Mouse (Mus musculus) cerebellum, adult 11 months (tissue): ENCODE measurements around the gene Klk12.

ENCODE experiments used
- DNase-seq: peaks from one replicate; pipeline ENCODE4 v3.0.0; 2022

The Klk12 gene

DNA sequence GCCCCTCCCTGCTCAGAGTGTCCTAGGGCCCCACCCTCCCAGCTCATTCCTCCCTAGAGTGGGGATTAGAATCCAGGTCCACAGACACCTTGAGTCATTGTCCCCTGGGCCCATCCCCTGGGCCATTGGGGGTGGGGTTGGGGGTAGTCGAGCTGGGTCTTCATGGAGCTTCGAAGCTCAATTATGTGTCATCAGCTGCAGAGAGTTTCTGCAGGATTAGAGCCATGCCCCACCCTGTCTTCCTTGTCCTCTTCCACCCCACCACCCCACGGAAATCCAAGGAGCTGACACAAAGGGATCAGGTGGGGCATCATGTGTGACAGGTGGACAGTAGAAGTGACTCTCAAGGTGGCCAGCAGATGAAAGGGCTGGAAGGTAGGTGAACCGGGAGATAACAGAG, at the start of gene Klk12:
Gene Klk12 (plus strand): TSS at position 301 of the 400 bp plus-strand sequence.
- no peak for DNase-seq

DNA sequence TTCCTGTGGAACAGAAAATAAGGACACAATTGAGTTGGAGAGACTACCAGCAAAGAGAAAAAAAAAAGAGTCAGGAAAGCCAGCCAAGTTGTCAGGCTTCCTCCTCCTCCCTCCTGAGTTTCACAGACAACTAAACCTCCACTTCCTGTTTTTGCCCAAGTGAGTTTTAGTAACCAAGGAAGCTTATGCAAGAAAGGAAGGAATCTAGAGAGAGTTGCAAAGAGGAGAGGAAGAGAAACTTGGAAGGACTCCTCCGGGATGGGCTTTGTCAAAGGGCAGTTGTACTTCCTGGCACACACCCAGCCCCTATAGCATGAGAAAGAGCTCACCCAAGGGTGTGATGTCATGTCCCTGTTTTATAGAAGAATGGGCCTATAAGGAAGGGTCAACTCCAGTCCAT, 20.9 kb upstream of the Klk12 start:
- DNase-seq: no peak

DNA sequence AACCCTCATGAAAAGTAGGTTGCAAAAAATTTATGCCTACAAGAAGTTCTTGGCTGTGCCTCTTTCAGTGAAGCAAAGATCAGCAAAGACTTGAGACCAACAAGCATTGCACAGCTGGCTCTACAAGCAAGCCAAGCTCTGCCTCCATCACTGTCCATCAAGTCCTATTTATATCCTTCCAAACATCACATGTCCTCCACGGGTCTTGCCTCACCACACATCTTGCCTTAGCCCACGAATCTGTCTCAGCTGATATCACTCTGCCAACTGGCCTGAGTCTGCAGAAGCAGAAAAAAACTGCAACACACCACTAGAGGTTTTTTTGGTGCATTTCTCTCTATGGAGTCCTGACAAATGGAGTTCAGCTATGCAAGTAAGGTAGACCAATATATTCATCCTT, 15.9 kb upstream of the Klk12 start:
- DNase-seq: no peak

DNA sequence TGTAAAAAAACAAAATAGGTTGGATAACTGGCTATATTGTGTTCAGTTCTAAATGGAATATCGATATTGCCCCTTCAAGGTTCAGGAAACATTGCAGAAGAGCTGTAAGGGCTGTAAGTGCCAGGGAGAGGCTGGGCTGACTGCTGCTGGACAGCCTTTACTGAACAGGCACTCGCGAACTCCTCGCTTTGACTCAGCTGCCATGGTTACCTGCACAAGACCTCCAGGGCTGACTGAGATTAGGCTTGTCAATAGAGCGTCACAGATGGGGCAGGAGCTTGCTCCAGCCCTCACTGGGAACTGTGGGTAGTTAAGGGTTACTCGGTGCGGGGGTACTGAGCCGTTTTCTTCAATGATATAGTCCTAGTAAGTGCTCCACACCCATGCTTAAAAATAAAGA, 2.2 kb upstream of the Klk12 start:
- DNase-seq: no peak

DNA sequence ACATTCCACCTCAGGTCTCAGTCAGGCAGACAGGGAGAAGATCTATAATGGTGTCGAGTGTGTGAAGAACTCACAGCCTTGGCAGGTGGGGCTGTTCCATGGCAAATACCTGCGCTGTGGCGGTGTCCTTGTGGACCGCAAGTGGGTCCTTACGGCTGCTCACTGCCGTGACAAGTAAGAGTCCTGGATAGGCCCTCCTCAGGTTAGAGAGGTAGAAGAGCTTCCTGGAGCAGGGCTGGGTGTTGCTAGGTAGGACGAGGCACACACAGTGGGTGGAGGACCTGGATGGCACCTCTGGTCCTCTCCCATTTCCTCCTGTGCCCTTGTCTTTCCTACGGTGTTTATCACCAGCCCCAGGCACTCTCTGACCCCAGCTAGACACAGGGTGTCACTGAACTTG, 939 bp downstream of the Klk12 start:
- no peak for DNase-seq

DNA sequence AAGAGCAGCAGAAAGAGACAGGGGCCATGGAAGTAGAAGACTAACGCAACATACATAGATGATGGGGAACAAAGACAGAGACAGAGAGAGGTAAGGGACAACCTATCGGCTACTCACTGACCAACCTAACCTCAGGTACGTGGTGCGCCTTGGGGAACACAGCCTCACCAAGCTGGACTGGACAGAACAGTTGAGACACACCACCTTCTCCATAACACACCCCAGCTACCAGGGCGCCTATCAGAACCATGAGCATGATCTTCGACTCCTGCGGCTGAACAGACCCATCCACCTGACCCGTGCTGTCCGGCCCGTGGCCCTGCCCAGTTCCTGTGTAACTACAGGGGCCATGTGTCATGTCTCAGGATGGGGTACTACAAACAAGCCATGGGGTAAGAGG, 2.0 kb downstream of the Klk12 start:
- DNase-seq: no peak

DNA sequence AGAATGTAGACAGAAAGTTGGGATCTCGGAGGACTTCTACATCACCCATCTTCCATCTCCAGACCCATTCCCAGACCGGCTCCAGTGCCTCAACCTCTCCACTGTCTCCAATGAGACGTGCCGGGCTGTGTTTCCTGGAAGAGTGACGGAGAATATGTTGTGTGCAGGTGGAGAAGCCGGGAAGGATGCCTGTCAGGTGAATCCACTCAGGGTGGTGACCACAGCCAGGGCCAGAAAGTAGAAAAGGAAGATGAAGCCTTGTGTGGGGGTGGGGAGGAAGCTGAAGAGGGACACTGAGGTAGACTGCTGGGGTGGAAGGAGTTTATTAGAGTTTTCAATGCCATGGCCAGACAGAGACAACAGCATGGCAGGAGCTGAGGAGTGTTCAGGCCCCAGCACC, 3.2 kb downstream of the Klk12 start:
- DNase-seq: no peak

DNA sequence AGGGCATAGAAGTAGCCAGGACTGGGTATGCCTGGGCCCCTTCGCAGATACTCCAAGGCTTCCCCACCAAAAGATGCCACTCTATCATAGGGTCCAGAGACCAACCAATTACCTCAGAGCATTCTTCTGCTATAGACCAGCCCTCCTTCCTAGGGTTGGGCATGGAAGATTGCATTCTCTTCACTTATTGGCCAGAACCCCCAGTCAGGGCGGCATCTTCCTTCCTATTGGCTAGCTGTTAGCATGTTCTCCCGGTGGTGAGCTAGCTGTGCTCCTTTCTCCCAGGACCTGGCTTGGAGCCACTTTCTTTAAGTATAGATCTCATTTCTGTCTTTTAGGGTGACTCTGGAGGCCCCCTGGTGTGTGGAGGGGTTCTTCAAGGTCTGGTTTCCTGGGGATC, 4.2 kb downstream of the Klk12 start:
- DNase-seq: no peak

DNA sequence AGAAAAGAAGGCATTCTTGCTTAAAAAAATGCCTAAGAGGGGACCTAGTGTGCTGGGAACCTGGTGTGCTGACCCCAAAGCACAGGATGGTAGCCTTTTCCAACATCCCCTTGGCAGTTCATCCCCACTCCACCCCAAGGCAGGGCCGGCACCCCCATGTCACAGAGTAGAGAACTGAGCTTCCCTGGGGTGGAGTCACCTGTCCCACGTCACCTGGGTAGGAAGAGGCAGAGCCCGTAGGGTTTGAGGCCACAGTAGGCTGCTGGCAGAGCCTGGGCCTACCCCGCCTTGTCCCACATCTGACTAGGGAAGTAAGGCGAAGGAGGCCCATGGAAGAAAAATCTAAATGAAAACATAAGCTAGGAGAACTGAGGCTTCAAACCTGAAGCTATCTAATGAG, 5.7 kb downstream of the Klk12 start, which contains the start of gene Klk11:
Gene Klk11 (plus strand): TSS at position 241 of the 400 bp plus-strand sequence.
- DNase-seq: no peak

DNA sequence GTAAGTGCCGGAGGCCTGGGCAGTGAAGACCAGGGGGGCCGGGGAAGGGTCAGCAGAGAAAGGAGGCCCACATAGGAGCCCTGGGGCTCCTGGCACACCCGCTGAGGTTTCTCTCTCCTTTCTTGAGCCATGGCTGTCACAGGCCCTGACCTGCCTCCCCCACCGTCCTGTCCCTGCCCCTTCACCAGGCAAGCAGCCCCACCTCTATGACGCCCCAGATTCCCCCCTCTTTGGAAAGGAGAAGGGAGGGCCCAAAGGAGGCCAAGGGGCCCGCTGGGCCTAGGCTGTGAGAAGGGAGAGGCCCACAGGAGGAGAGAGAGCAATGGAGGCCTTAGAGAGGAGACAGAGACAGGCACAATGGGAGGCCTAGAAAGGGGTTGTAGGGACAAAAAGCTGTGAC, 6.1 kb downstream of the Klk12 start:
- DNase-seq: no peak

DNA sequence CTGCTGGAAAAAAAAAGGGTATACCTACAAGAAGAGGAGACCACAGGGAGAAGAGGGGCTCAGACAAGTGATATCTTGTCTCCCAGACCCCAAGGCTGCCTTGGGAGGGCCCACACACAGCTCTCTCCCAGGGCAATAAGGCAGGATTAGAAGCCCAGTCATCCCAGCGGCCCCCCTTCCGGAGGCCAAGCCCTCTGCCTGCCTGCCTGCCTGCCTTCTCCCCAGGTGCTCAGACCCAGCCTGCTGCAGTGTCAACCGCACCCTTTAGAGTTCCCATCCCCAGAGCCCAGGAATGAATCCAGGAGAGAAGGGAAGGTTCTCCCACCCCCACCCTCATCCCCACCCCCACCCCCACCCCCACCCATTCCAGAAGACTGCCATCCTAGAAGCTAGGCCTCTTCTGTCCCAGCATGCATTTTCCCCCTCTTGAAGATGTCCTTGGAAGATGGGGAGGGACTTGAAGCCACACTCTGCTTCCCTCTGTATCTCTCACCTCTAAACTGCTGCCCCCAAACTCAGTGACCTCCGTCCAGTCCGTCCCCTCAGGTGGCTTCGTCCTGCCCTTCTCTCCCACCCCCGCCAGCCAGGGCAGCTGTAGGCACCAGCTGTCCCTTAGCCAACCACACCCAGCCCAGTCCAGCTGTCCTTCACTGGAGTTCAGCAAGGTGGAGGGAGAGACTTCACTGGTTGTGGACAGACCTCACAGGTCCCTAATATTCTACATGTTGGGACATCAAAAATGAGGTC, 6.8 kb downstream of the Klk12 start:
- no peak for DNase-seq

DNA sequence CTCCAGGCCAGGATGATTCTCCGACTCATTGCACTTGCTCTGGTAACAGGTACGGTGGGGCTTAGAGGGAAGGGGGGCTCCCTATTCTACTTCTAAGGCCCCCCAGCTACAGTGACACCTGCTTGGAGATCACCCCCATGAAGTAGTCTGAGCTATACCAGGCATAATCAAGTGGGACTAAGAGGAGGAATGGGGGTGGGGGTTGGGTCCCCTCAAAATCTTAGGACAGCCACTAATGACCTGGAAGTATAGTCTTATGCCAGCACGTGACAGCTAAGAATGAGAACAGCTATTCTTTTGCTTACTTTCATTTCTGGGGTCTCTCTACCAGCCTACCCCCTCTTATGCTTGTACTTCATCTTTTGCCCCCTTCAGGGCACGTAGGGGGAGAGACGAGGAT, 7.8 kb downstream of the Klk12 start:
- DNase-seq: no peak

DNA sequence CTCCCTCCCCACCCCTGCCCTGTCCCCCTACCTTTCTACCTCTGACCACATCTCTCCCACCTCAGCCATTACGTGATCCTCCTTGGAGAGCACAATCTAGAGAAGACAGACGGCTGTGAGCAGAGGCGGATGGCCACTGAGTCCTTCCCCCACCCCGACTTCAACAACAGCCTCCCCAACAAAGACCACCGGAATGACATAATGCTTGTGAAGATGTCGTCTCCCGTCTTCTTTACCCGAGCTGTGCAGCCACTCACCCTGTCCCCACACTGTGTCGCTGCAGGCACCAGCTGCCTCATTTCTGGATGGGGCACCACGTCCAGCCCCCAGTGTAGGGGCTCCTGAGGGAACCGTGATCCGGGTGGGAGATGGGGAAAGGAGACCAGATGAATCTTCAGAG, 8.7 kb downstream of the Klk12 start:
- DNase-seq: no peak

DNA sequence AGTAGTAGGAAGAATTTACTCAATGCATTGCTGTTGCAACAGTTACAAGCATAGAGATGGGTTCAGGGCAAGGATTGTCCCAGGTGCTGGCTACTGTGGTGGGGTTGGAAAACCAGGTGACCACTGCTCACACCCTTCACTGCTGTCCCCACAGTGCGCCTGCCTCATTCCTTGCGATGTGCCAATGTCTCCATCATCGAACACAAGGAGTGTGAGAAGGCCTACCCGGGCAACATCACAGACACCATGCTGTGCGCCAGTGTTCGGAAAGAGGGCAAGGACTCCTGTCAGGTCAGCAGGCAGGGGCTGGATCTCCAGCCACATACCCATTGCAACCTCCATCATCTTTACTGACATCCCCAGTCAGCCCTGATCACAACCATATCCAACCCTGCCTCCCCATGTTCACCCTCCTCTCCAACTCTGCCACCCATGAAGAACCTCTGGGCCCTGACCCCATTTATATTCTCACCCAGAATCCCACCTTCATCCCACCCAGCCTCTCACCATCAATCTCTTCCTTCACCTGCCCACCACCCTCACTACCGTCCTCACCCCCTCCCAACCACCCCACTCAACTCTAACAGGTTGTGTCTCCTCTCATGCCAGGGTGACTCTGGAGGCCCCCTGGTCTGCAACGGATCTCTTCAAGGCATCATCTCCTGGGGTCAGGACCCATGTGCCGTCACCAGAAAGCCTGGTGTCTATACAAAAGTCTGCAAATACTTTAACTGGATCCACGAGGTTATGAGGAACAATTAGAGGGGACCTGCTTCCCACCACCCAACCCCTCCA, 9.7 kb downstream of the Klk12 start:
- no peak for DNase-seq

DNA sequence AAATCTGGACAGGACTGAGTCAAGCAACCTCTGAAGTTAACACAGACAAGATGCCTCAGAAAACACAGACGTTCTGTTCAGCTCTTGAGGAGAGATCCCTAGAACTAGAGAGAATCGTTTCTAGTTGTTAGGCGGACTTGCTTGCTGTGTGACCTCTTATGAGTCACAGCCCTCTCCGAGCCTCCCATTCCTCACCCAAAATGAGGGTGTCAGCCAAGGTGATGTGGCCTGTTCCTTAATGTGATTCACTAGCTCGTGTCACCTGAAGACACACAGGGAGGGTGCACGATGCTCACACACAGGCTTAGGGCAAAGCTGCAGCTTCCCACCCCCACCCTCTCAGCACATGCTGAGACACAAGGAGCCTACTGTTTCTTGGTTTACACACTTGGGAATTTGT, 11.5 kb downstream of the Klk12 start:
- no peak for DNase-seq

DNA sequence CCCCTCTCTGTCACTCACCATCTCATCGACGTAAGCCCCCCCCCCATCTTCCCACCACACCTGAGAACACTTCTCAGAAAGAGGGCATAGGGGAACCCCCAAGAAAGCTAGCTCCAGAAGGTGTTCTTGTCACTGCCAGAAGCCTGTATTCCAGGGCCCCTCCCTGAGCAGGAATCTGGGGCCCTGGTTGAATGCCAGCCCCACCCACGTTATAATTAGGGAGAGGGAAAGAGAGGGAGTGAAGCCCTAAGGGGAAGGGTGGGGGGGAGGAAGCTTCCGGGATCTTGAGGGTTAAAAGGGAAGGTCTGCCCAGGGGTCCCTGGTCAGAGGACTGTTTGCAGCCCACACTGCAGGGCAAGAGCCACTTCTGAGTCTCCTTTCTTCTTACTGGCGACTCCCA, 12.0 kb downstream of the Klk12 start, which contains the start of gene Klk10:
Gene Klk10 (plus strand): TSS at position 290 of the 400 bp plus-strand sequence.
- no peak for DNase-seq

DNA sequence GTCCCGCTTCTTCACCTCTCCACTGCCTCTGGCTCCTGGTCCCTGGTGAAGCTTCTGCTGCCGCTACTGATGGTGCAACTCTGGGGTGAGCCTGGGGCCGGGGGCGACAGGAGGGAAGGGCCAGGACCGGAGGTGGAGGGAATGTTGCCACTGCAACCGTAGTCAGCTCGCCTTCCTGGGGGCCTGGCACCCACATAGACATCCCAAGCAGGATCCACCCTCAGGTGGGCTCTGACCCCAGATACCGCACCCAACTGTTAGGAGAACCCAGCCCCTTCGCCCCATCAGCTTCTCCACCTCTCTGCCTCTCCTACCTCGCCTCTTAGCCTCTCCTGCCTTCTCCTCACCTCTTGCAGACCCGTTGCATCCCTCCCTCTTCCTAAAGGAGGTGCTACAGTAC, 12.8 kb downstream of the Klk12 start:
- no peak for DNase-seq

DNA sequence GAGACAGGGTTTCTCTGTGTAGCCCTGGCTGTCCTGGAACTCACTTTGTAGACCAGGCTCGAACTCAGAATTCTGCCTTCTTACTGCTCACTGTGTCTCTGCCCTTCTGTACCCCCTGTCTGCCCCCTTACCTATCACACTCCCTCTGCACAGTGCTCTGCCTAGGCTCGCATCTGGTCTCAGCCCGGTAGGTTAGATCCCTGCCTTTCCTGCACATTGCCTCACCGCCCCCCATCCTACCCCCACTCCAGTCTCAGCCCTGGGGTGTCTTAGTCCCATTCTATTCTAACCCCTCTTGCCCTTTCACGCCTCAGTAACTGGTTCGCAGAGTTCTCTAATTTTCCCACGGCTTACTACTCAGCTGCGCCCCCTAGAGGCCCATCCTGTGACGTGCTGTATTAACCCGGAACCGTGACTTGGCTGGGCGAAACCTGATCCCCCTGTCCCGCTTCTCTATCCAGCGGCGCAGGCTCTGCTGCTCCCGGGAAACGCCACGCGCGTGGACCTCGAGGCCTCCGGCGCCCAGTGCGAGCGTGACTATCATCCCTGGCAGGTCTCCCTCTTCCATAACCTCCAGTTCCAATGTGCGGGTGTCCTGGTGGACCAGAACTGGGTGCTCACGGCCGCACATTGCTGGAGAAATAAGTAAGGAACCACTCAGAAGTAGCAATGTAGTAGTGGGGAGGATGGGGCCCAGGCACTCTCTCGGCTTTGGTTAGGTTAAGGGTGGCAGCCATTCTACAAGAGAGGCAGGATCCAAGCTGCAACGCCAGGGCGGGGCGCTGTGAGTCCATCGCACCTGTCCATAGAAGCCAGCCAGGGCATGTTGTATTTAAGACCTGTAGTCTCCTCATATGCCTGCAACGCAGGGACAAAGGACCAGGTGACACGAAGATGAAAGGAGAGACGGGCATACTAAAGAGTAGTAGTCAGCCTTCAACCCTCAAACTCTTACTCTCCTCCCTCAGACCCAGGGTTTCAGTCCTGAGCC, 13.9 kb downstream of the Klk12 start:
- peak; percentile 12 for DNase-seq

DNA sequence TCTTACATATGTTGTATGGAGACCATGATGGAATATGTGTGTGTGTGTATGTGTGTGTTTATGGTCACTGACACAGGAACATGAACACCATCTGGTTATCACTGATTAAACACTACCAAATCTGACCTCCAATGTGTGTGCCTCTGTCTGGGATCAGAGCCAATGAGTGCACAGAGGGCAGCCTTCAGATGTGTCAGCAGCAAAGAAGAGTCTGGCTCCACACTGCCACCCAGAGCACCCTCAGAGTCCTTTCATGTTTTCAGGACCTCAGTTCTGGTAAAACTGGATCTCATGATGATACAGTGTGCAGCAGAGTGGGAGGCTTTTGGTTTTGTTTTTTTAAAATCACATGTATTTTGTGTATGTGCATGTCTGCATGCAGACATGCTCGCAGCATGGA, 16.6 kb downstream of the Klk12 start:
- DNase-seq: no peak

DNA sequence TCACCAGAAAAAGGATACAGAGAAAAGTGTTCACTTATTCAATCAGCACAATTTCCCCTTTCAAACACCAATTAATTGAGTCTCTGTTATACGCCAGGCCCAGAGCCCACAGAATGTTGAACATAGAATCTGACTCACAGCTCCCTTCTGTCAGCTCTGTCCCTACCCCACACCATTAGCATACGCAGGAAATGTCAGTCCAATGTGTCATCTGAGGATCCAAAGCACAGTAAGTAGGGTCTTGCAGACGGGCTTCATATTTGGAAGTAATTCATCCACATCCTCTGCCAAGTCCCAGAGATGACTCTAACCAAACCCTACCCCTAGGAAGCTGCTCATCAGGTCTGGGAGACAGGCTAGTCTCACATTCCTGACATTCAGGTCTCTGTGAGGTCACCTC, 19.4 kb downstream of the Klk12 start:
- no peak for DNase-seq

DNA sequence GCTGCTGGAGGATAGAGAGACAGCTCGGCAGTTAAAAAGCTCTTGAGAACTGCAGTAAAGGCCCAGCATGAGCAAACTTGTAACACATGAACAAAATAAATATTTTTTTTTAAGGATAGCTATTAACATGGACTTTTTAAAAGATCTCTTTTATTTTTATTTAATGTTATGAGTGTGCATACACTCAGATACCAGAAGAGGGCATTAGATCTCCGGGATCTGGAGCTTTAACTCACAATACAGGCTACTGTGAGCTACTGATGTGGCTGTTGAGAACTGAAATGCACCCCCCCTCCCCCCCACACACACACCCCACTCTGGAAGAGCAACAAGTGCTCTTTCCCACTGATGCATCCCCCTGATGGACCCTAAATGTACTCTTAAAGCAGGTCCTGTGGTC, 20.6 kb downstream of the Klk12 start:
- DNase-seq: no peak

DNA sequence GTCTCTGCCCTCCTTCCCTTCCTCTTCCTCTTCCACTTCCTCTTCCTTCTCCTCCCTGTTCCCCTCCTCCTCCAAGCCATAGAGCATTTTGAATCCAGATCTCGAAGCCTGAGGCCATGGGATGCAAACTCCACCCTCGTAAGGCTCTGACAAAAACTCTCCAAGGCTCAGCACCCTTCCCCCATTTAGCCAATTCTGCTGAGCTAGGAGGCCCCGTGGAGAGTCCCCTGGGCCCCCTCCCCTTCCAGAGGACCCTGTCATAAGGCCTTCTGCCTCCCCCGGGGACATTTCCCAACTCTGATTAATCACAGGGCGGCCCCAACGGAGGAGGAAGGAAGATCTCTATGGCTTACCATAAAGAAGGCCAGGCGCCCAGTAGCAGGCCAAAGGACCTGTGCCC, 22.9 kb downstream of the Klk12 start, which contains the start of gene Klk9:
Gene Klk9 (plus strand): TSS at position 301 of the 400 bp plus-strand sequence.
- DNase-seq: no peak

DNA sequence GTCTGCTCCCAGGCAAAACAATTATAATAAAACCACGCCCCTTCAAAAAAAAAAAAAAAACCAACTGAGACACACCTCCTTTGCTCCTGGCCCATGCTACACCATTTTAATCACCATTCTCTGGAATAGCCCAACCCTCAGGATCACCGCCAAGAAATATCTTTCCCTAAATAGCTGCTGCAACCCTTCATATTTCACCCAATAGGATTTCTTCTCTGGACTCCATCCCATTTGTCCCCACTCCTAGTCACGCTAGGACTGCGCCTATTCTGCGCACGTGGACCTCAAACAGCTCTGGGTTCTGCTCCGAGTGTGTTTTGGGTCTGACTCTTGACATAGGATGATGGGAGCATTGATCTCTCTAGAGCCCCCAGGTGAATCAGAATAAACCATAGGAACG, 27.7 kb downstream of the Klk12 start:
- no peak for DNase-seq
